Mouse (Mus musculus): ENCODE data around the gene Rufy4. TPM values are rescaled to one million over a fixed set of nuclear protein-coding genes. Genes with fewer than 3 reads are reported as not detected.

Gene Rufy4
- polyA plus RNA-seq, 1 experiment from 2014 or later = 0.42 TPM

- Histone ChIP-seq H3K9ac (replicated peaks; ENCODE audit: low read depth) (no peak overlapping the region), H3K9me3 (ENCODE audit: low read length) (no peaks in the 10 kb centered on the region), H3K4me1 (ENCODE audit: insufficient read depth, low read depth, low read length) (peaks cover 11% of the 10 kb centered on the region), H3K36me3 (ENCODE audit: insufficient read depth, low read length) (no peaks in the 10 kb centered on the region), H3K27ac (ENCODE audit: low read length) (peak overlapping the region; percentile 75), H3K4me3 (ENCODE audit: low read depth, low read length) (no peak overlapping the region), H3K27me3 (replicated peaks; ENCODE audit: insufficient read depth, low read length) (no peaks in the 10 kb centered on the region), H3K4me2 (replicated peaks; ENCODE audit: low read depth, low read length) (no peak overlapping the region)
- WGBS = 32% methylated on average over 10 of the region's 10 CpGs
- peak; percentile 82 for DNase-seq (ENCODE audit: low spot score)
- peak; percentile 91 for ATAC-seq
- TF ChIP-seq EP300 (IDR thresholded peaks at IDR 0.05) = peak; percentile 57; the same call in 1 of the 2 replicates
- TF ChIP-seq CTCF (IDR thresholded peaks at IDR 0.05) = peak; percentile 12; the same call in 1 of the 2 replicates
Observed at GRCm38 (mm10) chr1:74092242-74092641, 33.1 kb upstream of the Rufy4 start.

- H3K27ac ChIP-seq (ENCODE audit: low read length) = no peak overlapping the region
- no peak for DNase-seq (ENCODE audit: low spot score)
- H3K9ac ChIP-seq (replicated peaks; ENCODE audit: low read depth) = no peak overlapping the region
- TF ChIP-seq CTCF (IDR thresholded peaks at IDR 0.05) (no peak), EP300 (IDR thresholded peaks at IDR 0.05) (no peak)
- H3K36me3 ChIP-seq (ENCODE audit: insufficient read depth, low read length) = no peaks in the 10 kb centered on the region
- H3K4me3 ChIP-seq (ENCODE audit: low read depth, low read length) = no peak overlapping the region
- no peaks in the 10 kb centered on the region for H3K9me3 ChIP-seq (ENCODE audit: low read length)
- ATAC-seq = no peak
- H3K4me2 ChIP-seq (replicated peaks; ENCODE audit: low read depth, low read length) = no peak overlapping the region
- WGBS = 69% methylated on average over 5 of the region's 5 CpGs
- no peaks in the 10 kb centered on the region for H3K27me3 ChIP-seq (replicated peaks; ENCODE audit: insufficient read depth, low read length)
- peaks cover 16% of the 10 kb centered on the region for H3K4me1 ChIP-seq (ENCODE audit: insufficient read depth, low read depth, low read length)
Observed at GRCm38 (mm10) chr1:74093447-74093846, 31.9 kb upstream of the Rufy4 start.

GRCm38 (mm10) chr1:74094497-74095270 lies 30.7 kb upstream of the Rufy4 start:
- Histone ChIP-seq H3K27me3 (replicated peaks; ENCODE audit: insufficient read depth, low read length) (no peaks in the 10 kb centered on the region), H3K4me2 (replicated peaks; ENCODE audit: low read depth, low read length) (no peak overlapping the region), H3K4me3 (ENCODE audit: low read depth, low read length) (no peak overlapping the region), H3K4me1 (ENCODE audit: insufficient read depth, low read depth, low read length) (peaks cover 23% of the 10 kb centered on the region), H3K9ac (replicated peaks; ENCODE audit: low read depth) (no peak overlapping the region), H3K9me3 (ENCODE audit: low read length) (no peaks in the 10 kb centered on the region), H3K36me3 (ENCODE audit: insufficient read depth, low read length) (no peaks in the 10 kb centered on the region), H3K27ac (ENCODE audit: low read length) (no peak overlapping the region)
- ATAC-seq (no peak), DNase-seq (ENCODE audit: low spot score) (no peak)
- TF ChIP-seq EP300 (IDR thresholded peaks at IDR 0.05) (no peak), CTCF (IDR thresholded peaks at IDR 0.05) (no peak)
- 40% methylated on average over 7 of the region's 7 CpGs for WGBS

- H3K27ac ChIP-seq (ENCODE audit: low read length) = no peak overlapping the region
- peaks cover 23% of the 10 kb centered on the region for H3K4me1 ChIP-seq (ENCODE audit: insufficient read depth, low read depth, low read length)
- no peak for DNase-seq (ENCODE audit: low spot score)
- ATAC-seq = no peak
- no peaks in the 10 kb centered on the region for H3K9me3 ChIP-seq (ENCODE audit: low read length)
- H3K36me3 ChIP-seq (ENCODE audit: insufficient read depth, low read length) = no peaks in the 10 kb centered on the region
- 56% methylated on average over 6 of the region's 6 CpGs for WGBS
- H3K4me3 ChIP-seq (ENCODE audit: low read depth, low read length) = no peak overlapping the region
- TF ChIP-seq CTCF (IDR thresholded peaks at IDR 0.05) (no peak), EP300 (IDR thresholded peaks at IDR 0.05) (no peak)
- no peak overlapping the region for H3K4me2 ChIP-seq (replicated peaks; ENCODE audit: low read depth, low read length)
- no peak overlapping the region for H3K9ac ChIP-seq (replicated peaks; ENCODE audit: low read depth)
- H3K27me3 ChIP-seq (replicated peaks; ENCODE audit: insufficient read depth, low read length) = no peaks in the 10 kb centered on the region
Observed at GRCm38 (mm10) chr1:74095296-74095695, 30.0 kb upstream of the Rufy4 start.

GRCm38 (mm10) chr1:74095728-74096127 lies 29.6 kb upstream of the Rufy4 start:
- 50% methylated on average over 3 of the region's 3 CpGs for WGBS
- no peak overlapping the region for H3K27ac ChIP-seq (ENCODE audit: low read length)
- H3K4me2 ChIP-seq (replicated peaks; ENCODE audit: low read depth, low read length) = no peak overlapping the region
- peaks cover 23% of the 10 kb centered on the region for H3K4me1 ChIP-seq (ENCODE audit: insufficient read depth, low read depth, low read length)
- no peak for TF ChIP-seq CTCF (IDR thresholded peaks at IDR 0.05)
- DNase-seq (ENCODE audit: low spot score) = no peak
- no peaks in the 10 kb centered on the region for H3K9me3 ChIP-seq (ENCODE audit: low read length)
- no peak overlapping the region for H3K9ac ChIP-seq (replicated peaks; ENCODE audit: low read depth)
- H3K4me3 ChIP-seq (ENCODE audit: low read depth, low read length) = no peak overlapping the region
- H3K27me3 ChIP-seq (replicated peaks; ENCODE audit: insufficient read depth, low read length) = no peaks in the 10 kb centered on the region
- H3K36me3 ChIP-seq (ENCODE audit: insufficient read depth, low read length) = no peaks in the 10 kb centered on the region
- no peak for ATAC-seq

- Histone ChIP-seq H3K4me2 (replicated peaks; ENCODE audit: low read depth, low read length) (peak overlapping the region; percentile 61), H3K27ac (ENCODE audit: low read length) (no peak overlapping the region), H3K4me1 (ENCODE audit: insufficient read depth, low read depth, low read length) (peaks cover 11% of the 10 kb centered on the region; the same call in 1 of the 2 replicates), H3K27me3 (replicated peaks; ENCODE audit: insufficient read depth, low read length) (no peaks in the 10 kb centered on the region), H3K36me3 (ENCODE audit: insufficient read depth, low read length) (no peaks in the 10 kb centered on the region), H3K9ac (replicated peaks; ENCODE audit: low read depth) (no peak overlapping the region), H3K4me3 (ENCODE audit: low read depth, low read length) (peak overlapping the region; percentile 21), H3K9me3 (ENCODE audit: low read length) (no peaks in the 10 kb centered on the region)
- WGBS = 2% methylated on average over 49 of the region's 58 CpGs
- ATAC-seq (peak; percentile 53), DNase-seq (ENCODE audit: low spot score) (peak; percentile 57)
- TF ChIP-seq EP300 (IDR thresholded peaks at IDR 0.05) = no peak
- peak; percentile 58 for TF ChIP-seq CTCF (IDR thresholded peaks at IDR 0.05)
Observed at GRCm38 (mm10) chr1:74098004-74099000, 27.0 kb upstream of the Rufy4 start.
